Mouse (Mus musculus): ENCODE data around the gene Cep63. TPM values are rescaled to one million over a fixed set of nuclear protein-coding genes. Genes with fewer than 3 reads are reported as not detected.

Cep63 gene
- polyA plus RNA-seq, 1 experiment from 2014 or later: 53.1 TPM

- no peak overlapping the region for H3K4me3 ChIP-seq (ENCODE audit: low read depth, low read length)
- H3K27me3 ChIP-seq (ENCODE audit: control insufficient read depth, insufficient read depth, low read length): no peaks in the 10 kb centered on the region
- 85% methylated on average over 2 of the region's 2 CpGs for WGBS
- 0 out of 2 replicates have a peak, but pooled peaks cover 2% of the 10 kb centered on the region for H3K36me3 ChIP-seq (ENCODE audit: control insufficient read depth, insufficient read depth, low read length)
- ATAC-seq (ENCODE audit: low FRiP score) (no peak), DNase-seq (ENCODE audit: low spot score, missing footprints) (no peak)
- H3K27ac ChIP-seq (ENCODE audit: low read depth, low read length): no peak overlapping the region
- H3K4me1 ChIP-seq (ENCODE audit: control insufficient read depth, insufficient read depth, low read length): no peaks in the 10 kb centered on the region
- no peaks in the 10 kb centered on the region for H3K9me3 ChIP-seq (ENCODE audit: control insufficient read depth, low read length)
- H3K9ac ChIP-seq (ENCODE audit: low read length): no peak overlapping the region
- no peak overlapping the region for H3K4me2 ChIP-seq
Measured at GRCm38 (mm10) chr9:102601666-102602065, 24.7 kb downstream of the Cep63 start.

GRCm38 (mm10) chr9:102601187-102601586 lies 25.1 kb downstream of the Cep63 start:
- no peak overlapping the region for H3K4me2 ChIP-seq
- H3K36me3 ChIP-seq (ENCODE audit: control insufficient read depth, insufficient read depth, low read length): 0 out of 2 replicates have a peak, but pooled peaks cover 2% of the 10 kb centered on the region
- ATAC-seq (ENCODE audit: low FRiP score) (no peak), DNase-seq (ENCODE audit: low spot score, missing footprints) (no peak)
- no peak overlapping the region for H3K27ac ChIP-seq (ENCODE audit: low read depth, low read length)
- H3K9ac ChIP-seq (ENCODE audit: low read length): no peak overlapping the region
- no peaks in the 10 kb centered on the region for H3K4me1 ChIP-seq (ENCODE audit: control insufficient read depth, insufficient read depth, low read length)
- 77% methylated on average over 2 of the region's 2 CpGs for WGBS
- no peaks in the 10 kb centered on the region for H3K27me3 ChIP-seq (ENCODE audit: control insufficient read depth, insufficient read depth, low read length)
- no peak overlapping the region for H3K4me3 ChIP-seq (ENCODE audit: low read depth, low read length)
- no peaks in the 10 kb centered on the region for H3K9me3 ChIP-seq (ENCODE audit: control insufficient read depth, low read length)

- 70% methylated on average over 8 of the region's 8 CpGs for WGBS
- no peak overlapping the region for H3K4me2 ChIP-seq
- DNase-seq (ENCODE audit: low spot score, missing footprints): no peak
Measured at GRCm38 (mm10) chr9:102595662-102596436, 30.5 kb downstream of the Cep63 start.

GRCm38 (mm10) chr9:102594667-102595393 lies 31.5 kb downstream of the Cep63 start:
- H3K4me3 ChIP-seq (ENCODE audit: low read depth, low read length): no peak overlapping the region
- 41% methylated on average over 6 of the region's 6 CpGs for WGBS
- no peaks in the 10 kb centered on the region for H3K27me3 ChIP-seq (ENCODE audit: control insufficient read depth, insufficient read depth, low read length)
- DNase-seq (ENCODE audit: low spot score, missing footprints) (no peak), ATAC-seq (ENCODE audit: low FRiP score) (peak; percentile 24; the same call in 1 of the 2 replicates)
- H3K36me3 ChIP-seq (ENCODE audit: control insufficient read depth, insufficient read depth, low read length): no peaks in the 10 kb centered on the region
- no peak overlapping the region for H3K4me2 ChIP-seq
- H3K27ac ChIP-seq (ENCODE audit: low read depth, low read length): no peak overlapping the region
- H3K4me1 ChIP-seq (ENCODE audit: control insufficient read depth, insufficient read depth, low read length): peaks cover 2% of the 10 kb centered on the region; the same call in 1 of the 2 replicates
- no peak overlapping the region for H3K9ac ChIP-seq (ENCODE audit: low read length)
- H3K9me3 ChIP-seq (ENCODE audit: control insufficient read depth, low read length): no peaks in the 10 kb centered on the region

More at GRCm38 (mm10) chr9:102595662-102596436, 30.5 kb downstream of the Cep63 start:
- Histone ChIP-seq H3K9me3 (ENCODE audit: control insufficient read depth, low read length) (no peaks in the 10 kb centered on the region), H3K9ac (ENCODE audit: low read length) (no peak overlapping the region), H3K27ac (ENCODE audit: low read depth, low read length) (no peak overlapping the region), H3K4me3 (ENCODE audit: low read depth, low read length) (no peak overlapping the region), H3K36me3 (ENCODE audit: control insufficient read depth, insufficient read depth, low read length) (no peaks in the 10 kb centered on the region), H3K4me1 (ENCODE audit: control insufficient read depth, insufficient read depth, low read length) (peaks cover 2% of the 10 kb centered on the region; the same call in 1 of the 2 replicates), H3K27me3 (ENCODE audit: control insufficient read depth, insufficient read depth, low read length) (no peaks in the 10 kb centered on the region)
- ATAC-seq (ENCODE audit: low FRiP score): no peak

GRCm38 (mm10) chr9:102587347-102587746 lies 39.0 kb downstream of the Cep63 start:
- DNase-seq (ENCODE audit: low spot score, missing footprints): no peak
- peaks cover 4% of the 10 kb centered on the region; the same call in 1 of the 2 replicates for H3K36me3 ChIP-seq (ENCODE audit: control insufficient read depth, insufficient read depth, low read length)
- WGBS: 80% methylated on average over 5 of the region's 5 CpGs

GRCm38 (mm10) chr9:102581921-102582469 lies 44.3 kb downstream of the Cep63 start:
- no peak for ATAC-seq (ENCODE audit: low FRiP score)
- no peaks in the 10 kb centered on the region for H3K9me3 ChIP-seq (ENCODE audit: control insufficient read depth, low read length)

More at GRCm38 (mm10) chr9:102587347-102587746, 39.0 kb downstream of the Cep63 start:
- Histone ChIP-seq H3K4me3 (ENCODE audit: low read depth, low read length) (no peak overlapping the region), H3K27me3 (ENCODE audit: control insufficient read depth, insufficient read depth, low read length) (no peaks in the 10 kb centered on the region; the same call in 1 of the 2 replicates), H3K4me2 (no peak overlapping the region), H3K27ac (ENCODE audit: low read depth, low read length) (no peak overlapping the region), H3K9ac (ENCODE audit: low read length) (no peak overlapping the region), H3K4me1 (ENCODE audit: control insufficient read depth, insufficient read depth, low read length) (no peaks in the 10 kb centered on the region), H3K9me3 (ENCODE audit: control insufficient read depth, low read length) (no peaks in the 10 kb centered on the region)
- ATAC-seq (ENCODE audit: low FRiP score): no peak

GRCm38 (mm10) chr9:102577480-102577879 lies 48.9 kb downstream of the Cep63 start:
- H3K27ac ChIP-seq (ENCODE audit: low read depth, low read length): no peak overlapping the region
- H3K36me3 ChIP-seq (ENCODE audit: control insufficient read depth, insufficient read depth, low read length): no peaks in the 10 kb centered on the region
- WGBS: 84% methylated on average over 5 of the region's 5 CpGs
- ATAC-seq (ENCODE audit: low FRiP score) (no peak), DNase-seq (ENCODE audit: low spot score, missing footprints) (no peak)
- no peak overlapping the region for H3K4me2 ChIP-seq
- no peak overlapping the region for H3K4me3 ChIP-seq (ENCODE audit: low read depth, low read length)
- H3K27me3 ChIP-seq (ENCODE audit: control insufficient read depth, insufficient read depth, low read length): no peaks in the 10 kb centered on the region
- H3K4me1 ChIP-seq (ENCODE audit: control insufficient read depth, insufficient read depth, low read length): peaks cover 3% of the 10 kb centered on the region; the same call in 1 of the 2 replicates
- H3K9me3 ChIP-seq (ENCODE audit: control insufficient read depth, low read length): no peaks in the 10 kb centered on the region
- no peak overlapping the region for H3K9ac ChIP-seq (ENCODE audit: low read length)

More at GRCm38 (mm10) chr9:102581921-102582469, 44.3 kb downstream of the Cep63 start:
- Histone ChIP-seq H3K4me1 (ENCODE audit: control insufficient read depth, insufficient read depth, low read length) (no peaks in the 10 kb centered on the region), H3K27ac (ENCODE audit: low read depth, low read length) (no peak overlapping the region), H3K27me3 (ENCODE audit: control insufficient read depth, insufficient read depth, low read length) (no peaks in the 10 kb centered on the region), H3K4me3 (ENCODE audit: low read depth, low read length) (no peak overlapping the region), H3K36me3 (ENCODE audit: control insufficient read depth, insufficient read depth, low read length) (peaks cover 4% of the 10 kb centered on the region; the same call in 1 of the 2 replicates), H3K4me2 (no peak overlapping the region), H3K9ac (ENCODE audit: low read length) (no peak overlapping the region)
- WGBS: 91% methylated on average over 12 of the region's 12 CpGs
- DNase-seq (ENCODE audit: low spot score, missing footprints): no peak

GRCm38 (mm10) chr9:102572888-102573287 lies 53.4 kb downstream of the Cep63 start:
- ATAC-seq (ENCODE audit: low FRiP score) (no peak), DNase-seq (ENCODE audit: low spot score, missing footprints) (no peak)
- Histone ChIP-seq H3K9me3 (ENCODE audit: control insufficient read depth, low read length) (no peaks in the 10 kb centered on the region), H3K36me3 (ENCODE audit: control insufficient read depth, insufficient read depth, low read length) (no peaks in the 10 kb centered on the region), H3K27me3 (ENCODE audit: control insufficient read depth, insufficient read depth, low read length) (no peaks in the 10 kb centered on the region), H3K9ac (ENCODE audit: low read length) (no peak overlapping the region), H3K27ac (ENCODE audit: low read depth, low read length) (no peak overlapping the region), H3K4me1 (ENCODE audit: control insufficient read depth, insufficient read depth, low read length) (peaks cover 3% of the 10 kb centered on the region; the same call in 1 of the 2 replicates), H3K4me2 (no peak overlapping the region), H3K4me3 (ENCODE audit: low read depth, low read length) (no peak overlapping the region)
- WGBS: 86% methylated on average over 5 of the region's 5 CpGs

Data from midbrain, embryonic 11.5 days (tissue).